Mouse (Mus musculus) ovary, postnatal 14 days (tissue): ENCODE results near the gene Lrrc75a.

Source experiments
- DNase-seq: peaks from one replicate; pipeline ENCODE4 v3.0.0; 2022; ENCODE audit warnings: low spot score

The Lrrc75a gene

GRCm38 (mm10) chr11:62645337-62645675, 3.0 kb downstream of the Lrrc75a start:
- no peak for DNase-seq

- no peak for DNase-seq
These were observed 3.6 kb downstream of the Lrrc75a start for GRCm38 (mm10) chr11:62644602-62645336.

GRCm38 (mm10) chr11:62643681-62644363, 4.5 kb downstream of the Lrrc75a start:
- no peak for DNase-seq

GRCm38 (mm10) chr11:62643011-62643631, 5.2 kb downstream of the Lrrc75a start:
- DNase-seq, result peak; percentile 57

- no peak for DNase-seq
These were observed 6.1 kb downstream of the Lrrc75a start for GRCm38 (mm10) chr11:62642023-62642844.

GRCm38 (mm10) chr11:62640378-62640777, 7.9 kb downstream of the Lrrc75a start:
- no peak for DNase-seq

- no peak for DNase-seq
These were observed 9.9 kb downstream of the Lrrc75a start for GRCm38 (mm10) chr11:62638402-62638801.

- no peak for DNase-seq
These were observed 10.5 kb downstream of the Lrrc75a start for GRCm38 (mm10) chr11:62637806-62638205.

GRCm38 (mm10) chr11:62637401-62637800, 10.9 kb downstream of the Lrrc75a start:
- DNase-seq, result no peak

GRCm38 (mm10) chr11:62636840-62637221, 11.5 kb downstream of the Lrrc75a start:
- DNase-seq, result no peak

GRCm38 (mm10) chr11:62636105-62636839, 12.1 kb downstream of the Lrrc75a start:
- no peak for DNase-seq

GRCm38 (mm10) chr11:62635406-62635805, 12.9 kb downstream of the Lrrc75a start:
- DNase-seq, result no peak

- DNase-seq, result no peak
These were observed 17.2 kb downstream of the Lrrc75a start for GRCm38 (mm10) chr11:62631138-62631537.

GRCm38 (mm10) chr11:62630225-62630821, 18.0 kb downstream of the Lrrc75a start:
- DNase-seq, result no peak

GRCm38 (mm10) chr11:62629352-62630224, 18.7 kb downstream of the Lrrc75a start:
- DNase-seq, result no peak

GRCm38 (mm10) chr11:62624341-62625291, 23.7 kb downstream of the Lrrc75a start:
- DNase-seq, result no peak

- no peak for DNase-seq
These were observed 25.5 kb downstream of the Lrrc75a start for GRCm38 (mm10) chr11:62622850-62623249.

GRCm38 (mm10) chr11:62621586-62622283, 26.6 kb downstream of the Lrrc75a start:
- no peak for DNase-seq
